Mouse (Mus musculus): ENCODE data around the gene Glis3. TPM values are rescaled to one million over a fixed set of nuclear protein-coding genes. Genes with fewer than 3 reads are reported as not detected.

Glis3 gene
- total and polyA plus RNA-seq, 3 experiments: not detected

- Histone ChIP-seq H3K9ac (ENCODE audit: control insufficient read depth, low read depth, low read length, poor library complexity, severe bottlenecking) (no peak overlapping the region), H3K4me1 (ENCODE audit: control insufficient read depth in 1 of 2, insufficient read depth in 2 of 2, low read length in 2 of 2) (no peaks in the 10 kb centered on the region), H3K36me3 (ENCODE audit: control insufficient read depth in 1 of 2, insufficient read depth in 2 of 2, low read length in 2 of 2) (no peaks in the 10 kb centered on the region), H3K9me3 (replicated peaks; ENCODE audit: insufficient read depth, low read length) (no peaks in the 10 kb centered on the region), H3K79me2 (ENCODE audit: control insufficient read depth, insufficient read depth, low read length, poor library complexity) (no peaks in the 10 kb centered on the region), H3K27me3 (ENCODE audit: control insufficient read depth in 1 of 2, insufficient read depth in 2 of 2, low read length in 2 of 2) (no peaks in the 10 kb centered on the region; a peak in 1 of 4 replicates), H3K27ac (ENCODE audit: control insufficient read depth, low read depth, low read length) (no peak overlapping the region), H3K4me3 (ENCODE audit: control insufficient read depth in 1 of 2, insufficient read depth in 1 of 2, low read depth in 2 of 2, low read length in 2 of 2) (no peak overlapping the region)
- no peak for DNase-seq (ENCODE audit: low read depth, low spot score)
- TF ChIP-seq UBTF (IDR thresholded peaks at IDR 0.05; ENCODE audit: borderline replicate concordance, insufficient read depth, low read depth, low read length) (no peak), ELF1 (IDR thresholded peaks at IDR 0.05; ENCODE audit: low read depth, low read length) (no peak), MAFK (IDR thresholded peaks at IDR 0.05; ENCODE audit: borderline replicate concordance, low read depth, low read length) (no peak), JUND (IDR thresholded peaks at IDR 0.05; ENCODE audit: low read depth, low read length) (no peak), ZNF384 (IDR thresholded peaks at IDR 0.05; ENCODE audit: low read depth, low read length) (no peak), POLR2A (IDR thresholded peaks at IDR 0.05; ENCODE audit: control insufficient read depth in 1 of 2, insufficient read depth in 1 of 2, low read depth in 1 of 2, low read length in 2 of 2, poor library complexity in 1 of 2) (no peak), ZMIZ1 (IDR thresholded peaks at IDR 0.05; ENCODE audit: low read depth, low read length) (no peak), E2F4 (IDR thresholded peaks at IDR 0.05; ENCODE audit: borderline replicate concordance, low read depth, low read length) (no peak), HCFC1 (IDR thresholded peaks at IDR 0.05; ENCODE audit: low read depth, low read length) (no peak), MEF2A (IDR thresholded peaks at IDR 0.05; ENCODE audit: extremely low read depth, insufficient replicate concordance, low read depth, low read length, poor library complexity, severe bottlenecking) (no peak)
Measured at GRCm38 (mm10) chr19:28721834-28722233, 42.0 kb upstream of the Glis3 start.

GRCm38 (mm10) chr19:28720016-28720415 lies 40.1 kb upstream of the Glis3 start:
- Histone ChIP-seq H3K4me3 (ENCODE audit: control insufficient read depth in 1 of 2, insufficient read depth in 1 of 2, low read depth in 2 of 2, low read length in 2 of 2) (no peak overlapping the region), H3K4me1 (ENCODE audit: control insufficient read depth in 1 of 2, insufficient read depth in 2 of 2, low read length in 2 of 2) (no peaks in the 10 kb centered on the region), H3K36me3 (ENCODE audit: control insufficient read depth in 1 of 2, insufficient read depth in 2 of 2, low read length in 2 of 2) (no peaks in the 10 kb centered on the region), H3K79me2 (ENCODE audit: control insufficient read depth, insufficient read depth, low read length, poor library complexity) (no peaks in the 10 kb centered on the region), H3K9ac (ENCODE audit: control insufficient read depth, low read depth, low read length, poor library complexity, severe bottlenecking) (no peak overlapping the region), H3K27ac (ENCODE audit: control insufficient read depth, low read depth, low read length) (no peak overlapping the region), H3K9me3 (replicated peaks; ENCODE audit: insufficient read depth, low read length) (no peaks in the 10 kb centered on the region), H3K27me3 (ENCODE audit: control insufficient read depth in 1 of 2, insufficient read depth in 2 of 2, low read length in 2 of 2) (no peaks in the 10 kb centered on the region; a peak in 1 of 4 replicates)
- TF ChIP-seq ZNF384 (IDR thresholded peaks at IDR 0.05; ENCODE audit: low read depth, low read length) (no peak), GABPA (IDR thresholded peaks at IDR 0.05; ENCODE audit: low read depth, low read length) (no peak), ETS1 (IDR thresholded peaks at IDR 0.05; ENCODE audit: low read depth, low read length) (no peak), SMC3 (IDR thresholded peaks at IDR 0.05; ENCODE audit: low read depth, low read length) (no peak), USF2 (IDR thresholded peaks at IDR 0.05; ENCODE audit: borderline replicate concordance in 1 of 2, insufficient read depth in 1 of 2, low read depth in 1 of 2, low read length in 2 of 2) (no peak), NELFE (IDR thresholded peaks at IDR 0.05; ENCODE audit: low read depth, low read length) (no peak), RAD21 (IDR thresholded peaks at IDR 0.05; ENCODE audit: low read depth, low read length) (no peak), GATA1 (IDR thresholded peaks at IDR 0.05; ENCODE audit: low read depth, low read length) (no peak), EP300 (IDR thresholded peaks at IDR 0.05; ENCODE audit: low read depth in 1 of 2, low read length in 2 of 2) (no peak), CHD1 (IDR thresholded peaks at IDR 0.05; ENCODE audit: low read depth, low read length) (no peak), MAFK (IDR thresholded peaks at IDR 0.05; ENCODE audit: borderline replicate concordance, low read depth, low read length) (no peak), TAL1 (IDR thresholded peaks at IDR 0.05; ENCODE audit: low read length) (no peak), POLR2AphosphoS5 (IDR thresholded peaks at IDR 0.05; ENCODE audit: borderline replicate concordance, low read depth, low read length) (no peak), RCOR1 (IDR thresholded peaks at IDR 0.05; ENCODE audit: low read depth, low read length) (no peak), MXI1 (IDR thresholded peaks at IDR 0.05; ENCODE audit: low read depth, low read length) (no peak), HCFC1 (IDR thresholded peaks at IDR 0.05; ENCODE audit: low read depth, low read length) (no peak), KAT2A (conservative IDR thresholded peaks at IDR 0.05; ENCODE audit: low read depth, low read length) (no peak), POLR2AphosphoS2 (IDR thresholded peaks at IDR 0.05; ENCODE audit: low read length) (no peak), E2F4 (IDR thresholded peaks at IDR 0.05; ENCODE audit: borderline replicate concordance, low read depth, low read length) (no peak), ELF1 (IDR thresholded peaks at IDR 0.05; ENCODE audit: low read depth, low read length) (no peak)
- DNase-seq (ENCODE audit: low read depth, low spot score): no peak

Measured in MEL (cell line).